Mouse (Mus musculus) cerebellum, postnatal 10 days (tissue): Measurements from ENCODE around the gene Jagn1.

ENCODE experiments used
- DNase-seq, 2 experiments: peaks; one replicate each; pipeline ENCODE4 v3.0.0; 2021; ENCODE audit warnings: mixed read lengths in 2 of 2

Gene Jagn1

GRCm38 (mm10) chr6:113435664-113436205 is 6.6 kb upstream of the Jagn1 start, which contains the start of gene Cidec:
Gene Cidec, minus strand, starts transcription at chr6:113435760.
- no peak for DNase-seq

GRCm38 (mm10) chr6:113437135-113437534 is 5.2 kb upstream of the Jagn1 start:
- DNase-seq = no peak

GRCm38 (mm10) chr6:113438721-113439430 is 3.5 kb upstream of the Jagn1 start:
- DNase-seq = no peak

- no peak for DNase-seq
These were observed 1.7 kb upstream of the Jagn1 start for GRCm38 (mm10) chr6:113440686-113441085.

GRCm38 (mm10) chr6:113441147-113441680 is 1.2 kb upstream of the Jagn1 start:
- peak; percentile 90 to 94 for DNase-seq

GRCm38 (mm10) chr6:113442087-113442441 is 305 bp upstream of the Jagn1 start:
- no peak for DNase-seq

- DNase-seq = peak; percentile 30 to 58
These were observed 722 bp downstream of the Jagn1 start for GRCm38 (mm10) chr6:113443091-113443490.

- no peak for DNase-seq
These were observed 2.0 kb downstream of the Jagn1 start for GRCm38 (mm10) chr6:113444207-113444965.

- DNase-seq = peak; percentile 84 to 85
These were observed 5.3 kb downstream of the Jagn1 start for GRCm38 (mm10) chr6:113447639-113448038.

GRCm38 (mm10) chr6:113451839-113452238 is 9.5 kb downstream of the Jagn1 start:
- peak; percentile 86 to 88 for DNase-seq

- no peak for DNase-seq
These were observed 12.6 kb downstream of the Jagn1 start for GRCm38 (mm10) chr6:113455007-113455406.

GRCm38 (mm10) chr6:113457952-113458534 is 15.7 kb downstream of the Jagn1 start, which contains the start of gene Il17re:
Gene Il17re, plus strand, starts transcription at chr6:113458484.
- no peak for DNase-seq

GRCm38 (mm10) chr6:113458635-113459034 is 16.3 kb downstream of the Jagn1 start:
- DNase-seq = peak; percentile 57 to 73

- peak in 1 of 2 experiments; percentile 46 for DNase-seq
These were observed 21.7 kb downstream of the Jagn1 start for GRCm38 (mm10) chr6:113464040-113464439.

GRCm38 (mm10) chr6:113465602-113466001 is 23.2 kb downstream of the Jagn1 start:
- peak; percentile 81 to 86 for DNase-seq

- DNase-seq = no peak
These were observed 26.1 kb downstream of the Jagn1 start for GRCm38 (mm10) chr6:113468512-113468911.

GRCm38 (mm10) chr6:113469021-113469420 is 26.7 kb downstream of the Jagn1 start:
- peak; percentile 86 to 91 for DNase-seq

- DNase-seq = peak; percentile 90 to 93
These were observed 27.1 kb downstream of the Jagn1 start for GRCm38 (mm10) chr6:113469432-113469831.

GRCm38 (mm10) chr6:113471297-113471936 is 29.0 kb downstream of the Jagn1 start, which contains the start of gene Il17rc:
Gene Il17rc, plus strand, starts transcription at chr6:113471427.
- peak; percentile 40 to 54 for DNase-seq

- DNase-seq = peak; percentile 24 to 35
These were observed 29.7 kb downstream of the Jagn1 start for GRCm38 (mm10) chr6:113472061-113472460.

- no peak for DNase-seq
These were observed 30.9 kb downstream of the Jagn1 start for GRCm38 (mm10) chr6:113473246-113473645.

GRCm38 (mm10) chr6:113473715-113474114 is 31.3 kb downstream of the Jagn1 start:
- DNase-seq = no peak
